Mouse (Mus musculus) neural tube, embryonic 13.5 days (tissue): Measurements from ENCODE around the gene Serpina6. TPM values are rescaled to one million over a fixed set of nuclear protein-coding genes. Genes with fewer than 3 reads are reported as not detected.

ENCODE experiments used
- ATAC-seq: fragments of 200-750 bp; cut with Nextera tagmentation; 2 replicates; pipeline ENCODE4 v1.8.0; 2017; ENCODE audit warnings: low read depth, mild to moderate bottlenecking, moderate TSS enrichment, moderate library complexity
- H3K27ac ChIP-seq: fragments of 300-500 bp; sonication (generic); replicated peaks from 2 replicates; pipeline ENCODE4 v1.5.1; 2015; ENCODE audit warnings: moderate library complexity, mild to moderate bottlenecking, inconsistent platforms
- H3K27me3 ChIP-seq: fragments of 300-500 bp; sonication (generic); 2 replicates; pipeline ENCODE4 v1.6.1; 2015; ENCODE audit warnings: mild to moderate bottlenecking, inconsistent platforms
- H3K36me3 ChIP-seq: fragments of 300-500 bp; sonication (generic); 2 replicates; pipeline ENCODE4 v1.6.1; 2015; ENCODE audit warnings: mild to moderate bottlenecking, inconsistent platforms
- H3K4me1 ChIP-seq: fragments of 300-500 bp; sonication (generic); replicated peaks from 2 replicates; pipeline ENCODE4 v1.6.1; 2015; ENCODE audit warnings: inconsistent platforms
- H3K4me2 ChIP-seq: fragments of 300-500 bp; sonication (generic); 2 replicates; pipeline ENCODE4 v1.6.1; 2015; ENCODE audit warnings: inconsistent platforms, mild to moderate bottlenecking, moderate library complexity
- H3K4me3 ChIP-seq: fragments of 300-500 bp; sonication (generic); 2 replicates; pipeline ENCODE4 v1.5.1; 2015; ENCODE audit warnings: mild to moderate bottlenecking, inconsistent platforms
- H3K9ac ChIP-seq: fragments of 300-500 bp; sonication (generic); 2 replicates; pipeline ENCODE4 v1.6.1; 2015; ENCODE audit warnings: moderate library complexity, mild to moderate bottlenecking, inconsistent platforms
- H3K9me3 ChIP-seq: fragments of 300-500 bp; sonication (generic); 2 replicates; pipeline ENCODE4 v1.6.1; 2016; ENCODE audit warnings: inconsistent platforms
- WGBS: fragments of 180-500 bp; shearing (Covaris S2); methylation state at CpG from one replicate; pipeline ENCODE4 v1.1.7; 2015; 5-methylcytosine and 5-hydroxymethylcytosine counted together
- polyA plus RNA-seq: library from polyadenylated mRNA; unstranded; fragments of >200 nt; fragmentation: Nextera tagmentation; extraction: Ambion mirVana; gene quantifications from 2 replicates; pipeline ENCODE4 v1.2.1, GENCODE M21; 2015

Serpina6 gene
- 0.35 and 0.36 TPM in 2 replicates for polyA plus RNA-seq

- no peaks in the 10 kb centered on the region for H3K27me3 ChIP-seq
- H3K27ac ChIP-seq: no peak within 1 kb of the TSS
- no peaks in the 10 kb centered on the region for H3K9me3 ChIP-seq
- ATAC-seq: no peak
- no peak within 1 kb of the TSS for H3K4me3 ChIP-seq
- no peak within 1 kb of the TSS for H3K4me2 ChIP-seq
- H3K9ac ChIP-seq: no peak within 1 kb of the TSS
- no peaks in the 10 kb centered on the region for H3K36me3 ChIP-seq
- whole genome bisulfite sequencing: 81% methylated on average over 9 of the region's 9 CpGs
- no peaks in the 10 kb centered on the region for H3K4me1 ChIP-seq
These were observed at the start of gene Serpina6 for GRCm38 (mm10) chr12:103656848-103657626. Gene Serpina6, minus strand, starts transcription at chr12:103657212.

- Histone ChIP-seq H3K4me2 (no peak overlapping the region), H3K4me1 (no peaks in the 10 kb centered on the region), H3K36me3 (no peaks in the 10 kb centered on the region), H3K4me3 (no peak overlapping the region), H3K27me3 (no peaks in the 10 kb centered on the region), H3K9me3 (no peaks in the 10 kb centered on the region), H3K27ac (no peak overlapping the region), H3K9ac (no peak overlapping the region)
- no peak for ATAC-seq
- WGBS: 85% methylated on average over 4 of the region's 4 CpGs
These were observed 49.1 kb upstream of the Serpina6 start for GRCm38 (mm10) chr12:103706113-103706512.

- Histone ChIP-seq H3K27me3 (no peaks in the 10 kb centered on the region), H3K27ac (no peak overlapping the region), H3K36me3 (no peaks in the 10 kb centered on the region), H3K4me2 (no peak overlapping the region), H3K9ac (no peak overlapping the region), H3K9me3 (no peaks in the 10 kb centered on the region), H3K4me1 (no peaks in the 10 kb centered on the region), H3K4me3 (no peak overlapping the region)
- WGBS: 68% methylated on average over 2 of the region's 2 CpGs
- no peak for ATAC-seq
These were observed 48.5 kb upstream of the Serpina6 start for GRCm38 (mm10) chr12:103705547-103705946.

GRCm38 (mm10) chr12:103700144-103700750, 43.2 kb upstream of the Serpina6 start:
- Histone ChIP-seq H3K36me3 (no peaks in the 10 kb centered on the region), H3K9ac (no peak overlapping the region), H3K4me1 (no peaks in the 10 kb centered on the region), H3K9me3 (no peaks in the 10 kb centered on the region), H3K27me3 (no peaks in the 10 kb centered on the region), H3K27ac (no peak overlapping the region), H3K4me3 (no peak overlapping the region), H3K4me2 (no peak overlapping the region)
- ATAC-seq: no peak
- WGBS: 84% methylated on average over 4 of the region's 4 CpGs

GRCm38 (mm10) chr12:103695429-103695828, 38.4 kb upstream of the Serpina6 start, which contains the start of gene Serpina1f:
Gene Serpina1f, minus strand, starts transcription at chr12:103695529.
- WGBS: 88% methylated on average over 8 of the region's 8 CpGs
- H3K9me3 ChIP-seq: no peaks in the 10 kb centered on the region
- H3K27ac ChIP-seq: no peak within 1 kb of the TSS

GRCm38 (mm10) chr12:103688221-103688814, 31.3 kb upstream of the Serpina6 start:
- Histone ChIP-seq H3K9ac (no peak overlapping the region), H3K36me3 (no peaks in the 10 kb centered on the region), H3K4me3 (no peak overlapping the region), H3K9me3 (no peaks in the 10 kb centered on the region), H3K4me1 (no peaks in the 10 kb centered on the region), H3K27ac (no peak overlapping the region), H3K4me2 (no peak overlapping the region), H3K27me3 (no peaks in the 10 kb centered on the region)
- ATAC-seq: no peak
- WGBS: 29% methylated on average over 3 of the region's 3 CpGs

More at GRCm38 (mm10) chr12:103695429-103695828, 38.4 kb upstream of the Serpina6 start, which contains the start of gene Serpina1f:
- Histone ChIP-seq H3K27me3 (no peaks in the 10 kb centered on the region), H3K36me3 (no peaks in the 10 kb centered on the region), H3K4me3 (no peak within 1 kb of the TSS), H3K4me2 (no peak within 1 kb of the TSS), H3K4me1 (no peaks in the 10 kb centered on the region), H3K9ac (no peak within 1 kb of the TSS)
- ATAC-seq: no peak

- no peaks in the 10 kb centered on the region for H3K36me3 ChIP-seq
- no peaks in the 10 kb centered on the region for H3K9me3 ChIP-seq
- no peak for ATAC-seq
- no peak overlapping the region for H3K4me3 ChIP-seq
- no peaks in the 10 kb centered on the region for H3K27me3 ChIP-seq
- WGBS: 66% methylated on average over 7 of the region's 7 CpGs
- H3K9ac ChIP-seq: no peak overlapping the region
- no peak overlapping the region for H3K4me2 ChIP-seq
- no peaks in the 10 kb centered on the region for H3K4me1 ChIP-seq
- H3K27ac ChIP-seq: no peak overlapping the region
These were observed 30.0 kb upstream of the Serpina6 start for GRCm38 (mm10) chr12:103687021-103687420.

- no peak for ATAC-seq
- H3K36me3 ChIP-seq: no peaks in the 10 kb centered on the region
- H3K4me2 ChIP-seq: no peak overlapping the region
- 79% methylated on average over 3 of the region's 3 CpGs for WGBS
- no peaks in the 10 kb centered on the region for H3K4me1 ChIP-seq
- no peak overlapping the region for H3K4me3 ChIP-seq
- no peak overlapping the region for H3K27ac ChIP-seq
- H3K9me3 ChIP-seq: no peaks in the 10 kb centered on the region
- H3K9ac ChIP-seq: no peak overlapping the region
- no peaks in the 10 kb centered on the region for H3K27me3 ChIP-seq
These were observed 29.0 kb upstream of the Serpina6 start for GRCm38 (mm10) chr12:103686050-103686449.

- no peaks in the 10 kb centered on the region for H3K36me3 ChIP-seq
- H3K4me3 ChIP-seq: no peak overlapping the region
- H3K9ac ChIP-seq: no peak overlapping the region
- H3K9me3 ChIP-seq: no peaks in the 10 kb centered on the region
- H3K27me3 ChIP-seq: no peaks in the 10 kb centered on the region
- H3K27ac ChIP-seq: no peak overlapping the region
- no peak overlapping the region for H3K4me2 ChIP-seq
- H3K4me1 ChIP-seq: no peaks in the 10 kb centered on the region
- no peak for ATAC-seq
- WGBS: 86% methylated on average over 3 of the region's 3 CpGs
These were observed 28.4 kb upstream of the Serpina6 start for GRCm38 (mm10) chr12:103685386-103685785.

- no peaks in the 10 kb centered on the region for H3K27me3 ChIP-seq
- no peak overlapping the region for H3K27ac ChIP-seq
- no peak for ATAC-seq
- no peak overlapping the region for H3K4me2 ChIP-seq
- H3K9ac ChIP-seq: no peak overlapping the region
- WGBS: 63% methylated on average over 4 of the region's 4 CpGs
- no peaks in the 10 kb centered on the region for H3K4me1 ChIP-seq
- H3K4me3 ChIP-seq: no peak overlapping the region
- H3K36me3 ChIP-seq: no peaks in the 10 kb centered on the region
- H3K9me3 ChIP-seq: no peaks in the 10 kb centered on the region
These were observed 26.8 kb upstream of the Serpina6 start for GRCm38 (mm10) chr12:103683775-103684174.

GRCm38 (mm10) chr12:103681739-103682138, 24.7 kb upstream of the Serpina6 start:
- no peaks in the 10 kb centered on the region for H3K4me1 ChIP-seq
- H3K27ac ChIP-seq: no peak overlapping the region
- H3K9me3 ChIP-seq: no peaks in the 10 kb centered on the region
- H3K9ac ChIP-seq: no peak overlapping the region
- H3K36me3 ChIP-seq: no peaks in the 10 kb centered on the region
- H3K4me2 ChIP-seq: no peak overlapping the region
- H3K27me3 ChIP-seq: no peaks in the 10 kb centered on the region
- no peak for ATAC-seq
- 69% methylated on average over 2 of the region's 2 CpGs for WGBS
- H3K4me3 ChIP-seq: no peak overlapping the region

GRCm38 (mm10) chr12:103681169-103681568, 24.2 kb upstream of the Serpina6 start:
- no peak overlapping the region for H3K9ac ChIP-seq
- no peaks in the 10 kb centered on the region for H3K4me1 ChIP-seq
- no peak overlapping the region for H3K4me3 ChIP-seq
- H3K27me3 ChIP-seq: no peaks in the 10 kb centered on the region
- WGBS: 79% methylated on average over 2 of the region's 2 CpGs
- H3K27ac ChIP-seq: no peak overlapping the region
- no peak for ATAC-seq
- no peak overlapping the region for H3K4me2 ChIP-seq
- H3K9me3 ChIP-seq: no peaks in the 10 kb centered on the region
- H3K36me3 ChIP-seq: no peaks in the 10 kb centered on the region
